ENCODE assay signal across 13 mouse cellular contexts in the genomic region with DNA sequence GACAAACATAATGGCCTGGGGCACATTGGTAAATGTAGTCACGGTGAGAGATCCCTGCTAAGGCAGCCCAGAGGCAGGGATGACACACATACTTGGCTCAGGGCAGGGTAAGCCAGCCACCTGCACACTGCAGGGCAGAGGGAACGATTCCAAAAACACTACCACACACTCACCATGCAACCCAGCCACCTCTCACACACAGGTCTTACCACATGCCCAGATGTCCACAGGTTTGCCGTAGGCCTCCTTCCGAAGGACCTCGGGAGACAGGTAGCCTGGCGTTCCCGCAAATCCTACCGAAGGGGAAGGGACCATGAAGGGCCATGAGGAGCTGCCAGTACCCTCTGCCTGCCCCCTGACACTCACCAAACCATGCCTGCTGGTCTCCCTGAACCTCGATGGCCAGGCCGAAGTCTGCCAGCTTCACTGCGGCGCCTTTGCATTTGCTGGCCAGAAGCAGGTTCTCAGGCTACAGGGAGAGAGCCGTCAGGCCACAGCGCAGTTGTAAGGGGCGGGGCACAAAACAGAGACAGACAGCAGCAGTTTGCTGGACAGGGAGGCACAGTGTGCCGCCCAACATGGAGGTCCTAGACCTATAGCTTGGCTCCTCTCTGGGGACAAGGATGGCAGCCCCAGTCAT.
"Had no signal": no experiment of that assay in that cellular context is flagged by ENCODE, and none has a peak within 500 bp of the region (broad histone marks: within the 10 kb centered on the region; RNA-seq: fewer than 3 reads in every experiment).

No protein-coding gene starts in this region.

- DNase-seq: layer of hippocampus, adult 9-11 months; lung, adult 2 months; right cerebral cortex, adult 18-20 months had no signal

- H3K4me3 ChIP-seq: kidney, embryonic 15.5 days; limb, embryonic 10.5 days; limb, embryonic 13.5 days; liver, embryonic 12.5 days; liver, embryonic 15.5 days; midbrain, embryonic 12.5 days; midbrain, embryonic 15.5 days; myocyte; neural tube, embryonic 13.5 days had no signal

- H3K27ac ChIP-seq: kidney, embryonic 15.5 days; limb, embryonic 10.5 days; limb, embryonic 13.5 days; liver, embryonic 12.5 days; liver, embryonic 15.5 days; midbrain, embryonic 12.5 days; midbrain, embryonic 15.5 days; neural tube, embryonic 13.5 days; stomach, postnatal 0 days had no signal

- H3K9me3 ChIP-seq: kidney, embryonic 15.5 days; limb, embryonic 10.5 days; limb, embryonic 13.5 days; liver, embryonic 12.5 days; liver, embryonic 15.5 days; midbrain, embryonic 12.5 days; midbrain, embryonic 15.5 days; neural tube, embryonic 13.5 days had no signal

- H3K4me1 ChIP-seq: kidney, embryonic 15.5 days; limb, embryonic 10.5 days; limb, embryonic 13.5 days; liver, embryonic 12.5 days; liver, embryonic 15.5 days; midbrain, embryonic 12.5 days; midbrain, embryonic 15.5 days; neural tube, embryonic 13.5 days had no signal

- H3K9ac ChIP-seq: kidney, embryonic 15.5 days; limb, embryonic 13.5 days; liver, embryonic 12.5 days; liver, embryonic 15.5 days; midbrain, embryonic 12.5 days; midbrain, embryonic 15.5 days; neural tube, embryonic 13.5 days had no signal

- H3K36me3 ChIP-seq: kidney, embryonic 15.5 days; limb, embryonic 10.5 days; limb, embryonic 13.5 days; liver, embryonic 12.5 days; liver, embryonic 15.5 days; midbrain, embryonic 12.5 days had no signal

- ATAC-seq: liver, embryonic 12.5 days; midbrain, embryonic 15.5 days had no signal

- H3K27me3 ChIP-seq: kidney, embryonic 15.5 days; liver, embryonic 15.5 days; midbrain, embryonic 15.5 days; neural tube, embryonic 13.5 days had no signal

- H3K4me2 ChIP-seq: kidney, embryonic 15.5 days; limb, embryonic 13.5 days; liver, embryonic 12.5 days; liver, embryonic 15.5 days; midbrain, embryonic 12.5 days; midbrain, embryonic 15.5 days; neural tube, embryonic 13.5 days had no signal
